Mouse (Mus musculus) spleen, adult 18-20 months (tissue): ENCODE data around the gene Krtap1-3.

ENCODE experiments used
- DNase-seq, 2 experiments: peaks; one replicate each; pipeline ENCODE4 v3.0.0; 2022; ENCODE audit warnings: mixed read lengths in 2 of 2

The Krtap1-3 gene

DNA sequence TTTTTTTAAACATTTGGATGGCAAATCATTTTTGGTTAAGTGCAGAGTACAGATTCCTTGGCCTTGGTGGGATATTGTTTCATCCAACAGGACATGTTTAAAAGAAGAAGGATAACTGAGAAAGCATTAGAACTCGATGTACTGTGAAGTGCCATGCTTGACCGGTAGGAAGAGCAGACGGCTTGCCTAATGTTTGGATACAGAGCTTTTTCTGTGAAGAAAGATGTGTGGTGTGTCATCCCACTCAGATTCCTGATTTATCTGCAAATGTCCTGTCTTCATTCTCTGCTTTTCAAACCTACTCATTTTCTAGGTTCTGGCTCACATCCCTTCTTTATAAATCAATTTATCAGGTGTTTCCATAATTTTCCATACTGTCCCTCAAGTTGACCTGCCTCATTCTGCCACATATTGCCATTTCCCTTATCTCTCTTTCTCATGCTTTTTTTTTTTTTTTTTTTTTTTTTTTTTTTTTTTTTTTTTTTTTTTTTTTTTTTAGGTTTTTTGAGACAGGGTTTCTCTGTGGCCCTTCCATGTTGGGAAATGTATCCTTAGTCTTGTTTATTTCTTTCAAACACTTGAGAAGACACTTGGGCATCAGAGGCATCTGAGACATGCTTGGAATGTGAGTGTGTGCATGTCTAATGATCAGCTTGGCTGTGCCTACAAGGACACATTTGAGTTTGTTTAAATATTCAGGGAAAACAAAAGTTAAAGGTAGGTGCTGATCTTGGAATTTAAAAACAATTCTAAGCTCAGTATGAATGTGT is 33.0 kb downstream of the Krtap1-3 start:
- no peak for DNase-seq

DNA sequence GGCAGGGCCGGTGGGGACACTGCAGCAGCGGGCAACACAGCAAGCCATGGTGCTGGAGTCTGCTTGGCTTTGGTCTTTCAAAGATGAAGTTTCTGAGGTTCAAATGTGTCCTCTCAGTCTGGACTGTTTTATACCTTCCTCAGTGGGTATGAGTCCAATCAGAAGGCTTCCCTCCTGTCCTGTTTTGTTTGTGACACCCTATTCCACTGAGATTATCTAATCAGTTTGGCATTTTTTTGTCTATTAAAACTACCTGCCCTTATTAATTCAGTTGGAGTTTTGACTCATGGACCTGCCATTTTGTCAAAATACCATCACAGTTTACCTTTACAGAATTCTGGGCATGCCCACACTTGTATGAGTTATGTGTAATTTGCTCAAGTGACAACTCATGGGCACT is 34.4 kb downstream of the Krtap1-3 start, which contains the start of gene Krtap3-2:
Gene Krtap3-2, minus strand, starts transcription at position 101 of the 400 bp plus-strand sequence.
- DNase-seq, result no peak

DNA sequence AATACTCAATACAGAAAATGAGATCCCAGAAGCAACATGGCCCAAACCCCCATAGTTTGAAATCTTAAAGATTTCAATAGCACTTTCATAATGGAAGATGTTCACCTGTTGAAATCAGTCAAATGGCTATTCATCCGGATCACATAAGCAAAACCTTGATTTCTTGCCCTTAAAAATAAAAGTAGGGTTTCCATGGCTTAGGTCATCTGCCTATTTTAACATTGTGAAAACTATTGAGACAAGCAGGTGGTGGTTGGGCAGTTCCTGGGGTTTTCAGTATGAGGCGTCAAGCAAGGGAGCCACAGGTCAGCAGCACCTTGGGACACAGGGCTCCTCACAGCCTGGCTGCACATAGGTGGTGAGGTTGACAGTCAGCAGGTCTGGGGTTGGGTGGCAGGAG is 34.9 kb downstream of the Krtap1-3 start:
- no peak for DNase-seq

DNA sequence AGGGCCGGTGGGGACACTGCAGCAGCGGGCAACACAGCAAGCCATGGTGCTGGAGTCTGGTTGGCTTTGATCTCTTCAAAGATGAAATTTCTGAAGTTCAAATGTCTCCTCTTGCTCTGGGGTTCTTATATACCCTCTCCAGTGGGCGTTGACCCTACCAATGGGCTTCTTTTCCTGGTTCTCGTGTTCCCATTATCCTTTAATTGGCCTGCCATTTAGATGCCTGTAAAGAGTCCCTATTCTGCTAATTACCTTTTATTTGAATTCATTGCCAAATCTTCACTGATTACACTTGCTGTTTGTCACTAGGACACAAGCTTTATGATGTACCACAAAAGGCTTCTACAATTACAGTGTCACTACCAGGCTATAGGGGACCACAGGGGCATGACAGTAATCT is 40.4 kb downstream of the Krtap1-3 start, which contains the start of gene Krtap3-3:
Gene Krtap3-3, minus strand, starts transcription at position 101 of the 400 bp plus-strand sequence.
- no peak for DNase-seq

DNA sequence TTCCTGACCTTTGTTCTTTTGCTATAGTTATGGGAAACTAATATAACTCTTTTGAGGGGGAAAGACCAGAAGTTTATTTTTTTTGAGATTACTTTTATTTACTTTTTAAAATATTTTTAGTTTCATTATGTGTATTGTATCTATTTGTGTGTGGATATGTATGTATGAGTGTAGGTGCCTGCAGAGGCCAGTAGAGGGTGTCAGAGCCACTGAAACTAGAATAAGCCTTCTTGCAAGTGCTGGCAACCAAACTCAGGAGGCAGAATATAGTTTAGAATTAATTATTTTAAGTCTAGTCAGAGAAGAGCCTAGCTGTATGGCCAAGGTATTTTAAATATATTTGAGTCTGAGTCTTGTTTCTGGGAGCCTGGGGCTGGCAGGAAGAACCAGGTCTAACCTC is 43.2 kb downstream of the Krtap1-3 start:
- DNase-seq, result no peak
